Mouse (Mus musculus) hindbrain, embryonic 11.5 days (tissue): Measurements from ENCODE around the gene Gm11114. TPM values are rescaled to one million over a fixed set of nuclear protein-coding genes. Genes with fewer than 3 reads are reported as not detected.
A peak's percentile ranks its signal among the peaks of the same experiment; 100 is the strongest.

Source experiments
- ATAC-seq: fragments of 200-750 bp; cut with Nextera tagmentation; 2 replicates; pipeline ENCODE4 v1.8.0; 2017; ENCODE audit warnings: mild to moderate bottlenecking, moderate TSS enrichment, moderate library complexity; ENCODE audit not compliant: low FRiP score
- DNase-seq: peaks from one replicate; pipeline ENCODE4 v3.0.0-alpha.2; 2015; ENCODE audit warnings: low spot score
- H3K27ac ChIP-seq: fragments of 300-500 bp; sonication (generic); 2 replicates; pipeline ENCODE4 v1.5.1; 2014; ENCODE audit warnings: mild to moderate bottlenecking, low read depth, low read length
- H3K27me3 ChIP-seq: fragments of 300-500 bp; sonication (generic); 2 replicates; pipeline ENCODE4 v1.6.1; 2014; ENCODE audit warnings: mild to moderate bottlenecking, low read length, moderate library complexity, mixed read lengths; ENCODE audit not compliant: control insufficient read depth, insufficient read depth
- H3K36me3 ChIP-seq: fragments of 300-500 bp; sonication (generic); 2 replicates; pipeline ENCODE4 v1.6.1; 2014; ENCODE audit warnings: mild to moderate bottlenecking, low read length, moderate library complexity, mixed read lengths; ENCODE audit not compliant: control insufficient read depth, insufficient read depth
- H3K4me1 ChIP-seq: fragments of 300-500 bp; sonication (generic); replicated peaks from 2 replicates; pipeline ENCODE4 v1.6.1; 2014; ENCODE audit warnings: low read length, mixed read lengths; ENCODE audit not compliant: control insufficient read depth, insufficient read depth
- H3K4me2 ChIP-seq: fragments of 300-500 bp; sonication (generic); replicated peaks from 2 replicates; pipeline ENCODE4 v1.6.1; 2014; ENCODE audit warnings: mild to moderate bottlenecking, low read depth, low read length
- H3K4me3 ChIP-seq: fragments of 300-500 bp; sonication (generic); 2 replicates; pipeline ENCODE4 v1.5.1; 2014; ENCODE audit warnings: low read depth, low read length
- H3K9ac ChIP-seq: fragments of 300-500 bp; sonication (generic); 2 replicates; pipeline ENCODE4 v1.6.1; 2014; ENCODE audit warnings: low read depth, low read length
- H3K9me3 ChIP-seq: fragments of 300-500 bp; sonication (generic); 2 replicates; pipeline ENCODE4 v1.6.1; 2016; ENCODE audit warnings: low read length; ENCODE audit not compliant: control insufficient read depth
- WGBS: fragments of 180-500 bp; shearing (Covaris S2); extraction: QIAGEN DNeasy Blood & Tissue Kit; methylation state at CpG from one replicate; pipeline ENCODE4 v1.1.7; 2014; 5-methylcytosine and 5-hydroxymethylcytosine counted together
- polyA plus RNA-seq: library from polyadenylated mRNA; unstranded; fragments of >200 nt; fragmentation: Nextera tagmentation; extraction: Ambion mirVana; gene quantifications from 2 replicates; pipeline ENCODE4 v1.2.1, GENCODE M21; 2014

Gene Gm11114
- polyA plus RNA-seq, 1 experiment from 2014 or later, result not detected

- ATAC-seq, result no peak
- Histone ChIP-seq H3K27me3 (no peaks in the 10 kb centered on the region; the same call in 1 of the 2 replicates), H3K4me3 (peak overlapping the region; percentile 66), H3K4me2 (no peak overlapping the region), H3K36me3 (no peaks in the 10 kb centered on the region), H3K4me1 (peaks cover 4% of the 10 kb centered on the region; the same call in 1 of the 2 replicates), H3K27ac (no peak overlapping the region), H3K9ac (no peak overlapping the region), H3K9me3 (no peaks in the 10 kb centered on the region)
- DNase-seq, result peak; percentile 26
- 48% methylated on average over 17 of the region's 17 CpGs for WGBS
Measured at GRCm38 (mm10) chr9:85325201-85325868, 12.8 kb downstream of the Gm11114 start.

- Histone ChIP-seq H3K27me3 (no peaks in the 10 kb centered on the region; the same call in 1 of the 2 replicates), H3K9ac (peak overlapping the region; percentile 52), H3K9me3 (no peaks in the 10 kb centered on the region), H3K4me2 (peak overlapping the region; percentile 87), H3K4me3 (peak overlapping the region; percentile 66), H3K4me1 (peaks cover 4% of the 10 kb centered on the region; the same call in 1 of the 2 replicates), H3K27ac (no peak overlapping the region), H3K36me3 (no peaks in the 10 kb centered on the region)
- DNase-seq, result peak; percentile 69
- whole genome bisulfite sequencing, result 1% methylated on average over 81 of the region's 88 CpGs
- peak; percentile 66 for ATAC-seq
Measured at GRCm38 (mm10) chr9:85326292-85327241, 14.0 kb downstream of the Gm11114 start.

GRCm38 (mm10) chr9:85327242-85328211 lies 15.0 kb downstream of the Gm11114 start, which contains the start of gene Tent5a:
Tent5a (minus strand) TSS chr9:85327348.
- under 1% methylated on average over 71 of the region's 72 CpGs for WGBS
- Histone ChIP-seq H3K4me2 (peak within 1 kb of the TSS; percentile 87), H3K9ac (peak within 1 kb of the TSS; percentile 54), H3K27ac (no peak within 1 kb of the TSS), H3K4me3 (peak within 1 kb of the TSS; percentile 66), H3K9me3 (no peaks in the 10 kb centered on the region), H3K27me3 (no peaks in the 10 kb centered on the region; the same call in 1 of the 2 replicates), H3K4me1 (peaks cover 4% of the 10 kb centered on the region; the same call in 1 of the 2 replicates), H3K36me3 (no peaks in the 10 kb centered on the region)
- ATAC-seq, result peak; percentile 94
- DNase-seq, result peak; percentile 84

- H3K9me3 ChIP-seq, result no peaks in the 10 kb centered on the region
- peak; percentile 51 for ATAC-seq
- 1% methylated on average over 16 of the region's 16 CpGs for WGBS
Measured at GRCm38 (mm10) chr9:85328259-85328658, 15.7 kb downstream of the Gm11114 start.

GRCm38 (mm10) chr9:85331521-85331920 lies 18.9 kb downstream of the Gm11114 start:
- DNase-seq, result no peak
- H3K4me3 ChIP-seq, result no peak overlapping the region
- no peak overlapping the region for H3K4me2 ChIP-seq
- H3K36me3 ChIP-seq, result no peaks in the 10 kb centered on the region
- no peaks in the 10 kb centered on the region for H3K9me3 ChIP-seq
- H3K4me1 ChIP-seq, result no peaks in the 10 kb centered on the region
- no peak overlapping the region for H3K27ac ChIP-seq
- ATAC-seq, result no peak
- WGBS, result 72% methylated on average over 2 of the region's 2 CpGs
- no peak overlapping the region for H3K9ac ChIP-seq
- no peaks in the 10 kb centered on the region for H3K27me3 ChIP-seq

More at GRCm38 (mm10) chr9:85328259-85328658, 15.7 kb downstream of the Gm11114 start:
- H3K4me1 ChIP-seq, result peaks cover 4% of the 10 kb centered on the region; the same call in 1 of the 2 replicates
- no peak overlapping the region for H3K27ac ChIP-seq
- peak; percentile 95 for DNase-seq
- peak overlapping the region; percentile 87 for H3K4me2 ChIP-seq
- H3K36me3 ChIP-seq, result no peaks in the 10 kb centered on the region
- no peaks in the 10 kb centered on the region; the same call in 1 of the 2 replicates for H3K27me3 ChIP-seq
- peak overlapping the region; percentile 54; the same call in 1 of the 2 replicates for H3K9ac ChIP-seq
- peak overlapping the region; percentile 66 for H3K4me3 ChIP-seq

GRCm38 (mm10) chr9:85336046-85336445 lies 23.5 kb downstream of the Gm11114 start:
- Histone ChIP-seq H3K36me3 (no peaks in the 10 kb centered on the region), H3K4me3 (no peak overlapping the region), H3K27ac (no peak overlapping the region), H3K9me3 (no peaks in the 10 kb centered on the region), H3K4me2 (no peak overlapping the region), H3K27me3 (no peaks in the 10 kb centered on the region), H3K4me1 (no peaks in the 10 kb centered on the region), H3K9ac (no peak overlapping the region)
- ATAC-seq (no peak), DNase-seq (no peak)
- 91% methylated on average over 7 of the region's 7 CpGs for WGBS

GRCm38 (mm10) chr9:85340303-85340702 lies 27.7 kb downstream of the Gm11114 start:
- Histone ChIP-seq H3K9me3 (no peaks in the 10 kb centered on the region), H3K4me2 (no peak overlapping the region), H3K9ac (no peak overlapping the region), H3K27ac (no peak overlapping the region), H3K36me3 (no peaks in the 10 kb centered on the region), H3K27me3 (no peaks in the 10 kb centered on the region), H3K4me3 (no peak overlapping the region), H3K4me1 (no peaks in the 10 kb centered on the region)
- 73% methylated on average over 3 of the region's 3 CpGs for WGBS
- DNase-seq (no peak), ATAC-seq (no peak)
